Mouse (Mus musculus): ENCODE measurements at regions not wholly inside any gene's neighbourhood (a gene's known extent, or its start where the extent isn't known, plus 50 kb on each side); places are given as distances from the start of the nearest gene placed in this dataset.

- TF ChIP-seq CTCF (IDR thresholded peaks at IDR 0.05; ENCODE audit: borderline replicate concordance, extremely low read depth, insufficient read depth, insufficient read length), result no peak
- no peak for TF ChIP-seq POLR2A (IDR thresholded peaks at IDR 0.05; ENCODE audit: borderline replicate concordance, extremely low read depth, insufficient read depth, insufficient read length, poor library complexity, severe bottlenecking)
Observed at GRCm38 (mm10) chr12:97978178-97978651, 281.0 kb downstream of the Galc start.

Data from brain, embryonic 14.5 days (tissue).